Mouse (Mus musculus) thymus, postnatal 10 days (tissue): ENCODE measurements around the gene Txndc15.

Source experiments
- DNase-seq, 2 experiments: peaks; one replicate each; pipeline ENCODE4 v3.0.0; 2021; ENCODE audit warnings: low spot score in 2 of 2

Gene Txndc15

GRCm38 (mm10) chr13:55730716-55731115 is 16.3 kb downstream of the Txndc15 start:
- no peak for DNase-seq

DNA sequence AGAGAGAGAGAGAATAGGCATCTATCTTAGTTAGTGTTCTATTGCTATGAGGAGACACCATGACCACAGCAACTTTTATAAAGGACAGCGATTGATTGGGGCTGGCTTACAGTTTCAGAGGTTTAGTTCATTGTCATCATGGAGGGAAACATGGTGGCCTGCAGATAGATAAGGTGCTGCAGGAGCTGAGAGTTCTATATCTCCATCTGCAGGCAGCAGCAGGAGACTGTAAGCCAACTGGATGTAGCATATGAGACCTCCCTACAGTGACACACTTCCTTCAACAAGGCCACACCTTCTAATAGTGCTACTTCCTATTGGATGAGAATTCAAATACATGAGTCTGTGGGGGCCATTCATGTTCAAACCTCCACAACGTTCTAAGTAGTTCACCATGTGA is 17.7 kb downstream of the Txndc15 start:
- DNase-seq, result no peak

DNA sequence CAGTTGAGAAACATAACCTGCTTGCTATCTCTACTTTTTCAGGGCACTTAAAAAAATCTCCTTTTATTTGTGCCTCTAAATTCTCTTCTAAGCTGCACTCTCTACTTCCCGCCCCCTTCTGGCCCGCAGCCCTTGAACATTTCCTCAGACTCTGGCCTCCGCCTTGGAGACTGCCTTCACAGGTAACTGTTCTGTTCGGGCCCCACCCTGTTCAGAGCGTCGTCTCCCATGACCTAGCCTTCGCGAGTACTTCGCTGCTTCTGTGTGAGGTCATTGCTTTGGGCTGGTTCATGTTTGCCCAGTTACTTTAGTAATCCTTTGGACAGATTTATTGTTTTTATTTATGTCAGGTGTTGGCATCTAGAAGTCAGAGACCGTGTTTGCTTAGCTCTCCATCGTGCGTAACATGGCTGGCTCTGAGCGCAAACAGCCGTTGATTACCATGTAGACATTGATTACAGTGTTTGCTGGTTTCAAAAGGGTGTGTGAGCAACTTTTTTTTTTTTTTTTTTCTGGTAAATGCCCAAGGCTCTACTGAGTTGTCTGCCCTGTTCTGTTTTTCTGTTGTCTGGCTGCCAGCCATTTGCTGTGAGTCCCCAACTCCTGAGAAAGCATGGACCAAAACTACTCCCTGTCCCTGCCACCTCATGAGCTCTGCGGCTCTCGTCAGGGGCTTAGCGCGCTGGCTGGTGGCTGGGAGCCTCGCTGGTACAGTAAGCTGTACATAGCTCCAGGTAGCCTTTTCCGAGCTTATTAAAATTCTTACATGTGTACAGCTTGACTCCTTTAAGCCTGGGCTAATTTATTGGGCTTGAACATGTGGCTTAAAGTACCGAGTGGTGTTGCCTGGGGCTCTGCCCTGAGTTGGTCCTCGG is 19.4 kb downstream of the Txndc15 start:
- no peak for DNase-seq

DNA sequence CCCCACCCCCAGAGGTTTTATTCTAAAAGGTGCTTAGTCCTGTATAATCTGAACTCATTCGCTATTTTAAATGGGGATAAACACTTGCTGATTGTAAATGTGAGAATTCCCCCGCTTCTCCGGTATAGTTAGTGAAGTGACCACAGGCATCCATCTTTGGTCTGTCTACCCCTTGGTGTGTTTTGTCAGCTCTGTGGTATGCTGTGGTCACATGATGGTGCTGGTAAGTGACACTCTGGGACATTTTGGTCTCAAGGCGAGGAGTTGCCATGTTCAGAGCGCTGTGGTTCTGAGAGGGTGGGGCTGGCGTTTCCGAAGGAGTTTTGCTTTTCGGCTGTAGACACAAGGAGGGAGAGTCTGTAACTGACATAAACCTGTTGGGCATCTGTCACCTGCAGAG is 23.4 kb downstream of the Txndc15 start:
- no peak for DNase-seq

GRCm38 (mm10) chr13:55742306-55742705 is 27.9 kb downstream of the Txndc15 start:
- DNase-seq, result no peak

GRCm38 (mm10) chr13:55754380-55754779 is 39.9 kb downstream of the Txndc15 start:
- no peak for DNase-seq

DNA sequence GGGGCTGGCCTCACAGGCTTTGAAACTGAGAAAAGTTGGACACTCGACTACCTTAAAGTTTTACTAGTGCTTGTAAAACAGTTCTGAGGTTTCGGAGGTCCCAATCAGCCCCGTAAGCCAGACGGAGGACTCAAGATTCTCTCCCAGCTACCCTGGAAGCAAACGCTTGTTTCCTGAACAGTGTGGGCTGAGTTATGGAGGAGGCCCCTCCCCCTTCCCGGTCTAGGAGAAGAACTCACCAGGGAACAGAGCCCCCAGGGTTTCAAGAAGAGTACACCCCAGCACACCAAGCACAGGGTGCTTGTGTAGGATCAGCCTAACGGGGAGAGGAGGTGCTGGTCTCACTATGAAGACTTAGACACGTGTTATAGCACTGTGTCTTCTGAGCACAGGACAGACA is 42.3 kb downstream of the Txndc15 start:
- no peak for DNase-seq

DNA sequence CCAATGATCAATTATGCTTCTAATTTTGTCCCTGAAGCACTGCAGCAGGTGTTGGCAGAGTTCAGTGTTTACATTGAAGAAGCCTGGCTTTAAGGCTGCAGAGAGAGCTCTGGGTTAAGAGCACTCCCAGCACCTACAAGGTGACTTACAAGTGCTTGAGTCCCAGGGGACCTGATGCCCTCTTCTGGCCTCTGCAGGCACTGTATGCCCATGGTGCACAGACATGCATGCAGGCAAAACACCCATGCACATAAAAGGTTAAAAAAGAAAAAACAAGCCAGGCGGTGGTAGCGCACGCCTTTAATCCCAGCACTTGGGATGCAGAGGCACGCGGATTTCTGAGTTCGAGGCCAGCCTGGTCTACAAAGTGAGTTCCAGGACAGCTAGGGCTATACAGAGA is 43.2 kb downstream of the Txndc15 start:
- DNase-seq, result no peak

DNA sequence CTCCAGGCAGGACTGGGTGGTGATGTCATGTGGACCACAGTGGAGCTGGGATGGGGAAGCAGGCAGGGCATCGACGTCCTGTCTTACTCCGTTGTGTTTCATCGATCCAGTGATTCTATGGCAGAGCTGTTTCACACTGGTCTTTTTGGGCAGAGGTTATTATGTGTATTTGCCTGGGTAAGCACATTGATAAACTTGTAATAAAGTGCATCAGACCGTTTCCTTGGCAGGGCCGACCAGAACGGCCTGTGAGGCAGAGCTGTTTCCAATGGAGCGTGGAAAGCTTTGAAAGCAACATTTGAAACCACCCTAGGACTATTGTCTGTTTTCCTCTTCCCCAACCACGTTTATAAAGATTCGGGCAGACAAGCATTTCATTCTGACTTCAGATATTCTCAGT is 46.1 kb downstream of the Txndc15 start:
- no peak for DNase-seq

DNA sequence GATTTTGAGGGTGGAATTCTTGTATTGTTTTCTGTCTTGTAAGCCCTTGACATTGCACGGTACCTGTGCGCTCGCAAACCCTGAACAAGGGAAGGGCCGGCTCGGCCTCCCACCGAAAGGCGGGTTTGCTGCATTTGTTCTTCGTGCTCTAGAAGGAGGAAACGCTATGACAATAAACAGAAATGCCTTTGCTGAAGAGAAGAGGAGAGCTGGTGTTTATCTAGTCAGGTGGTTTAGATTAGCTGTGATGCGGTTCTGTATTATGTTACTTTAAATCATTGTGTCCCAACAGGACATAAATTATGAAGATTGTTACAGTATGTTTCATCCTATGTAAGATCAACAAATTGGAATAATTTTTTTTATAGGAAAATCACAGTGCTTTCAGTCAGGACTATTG is 47.0 kb downstream of the Txndc15 start:
- no peak for DNase-seq

DNA sequence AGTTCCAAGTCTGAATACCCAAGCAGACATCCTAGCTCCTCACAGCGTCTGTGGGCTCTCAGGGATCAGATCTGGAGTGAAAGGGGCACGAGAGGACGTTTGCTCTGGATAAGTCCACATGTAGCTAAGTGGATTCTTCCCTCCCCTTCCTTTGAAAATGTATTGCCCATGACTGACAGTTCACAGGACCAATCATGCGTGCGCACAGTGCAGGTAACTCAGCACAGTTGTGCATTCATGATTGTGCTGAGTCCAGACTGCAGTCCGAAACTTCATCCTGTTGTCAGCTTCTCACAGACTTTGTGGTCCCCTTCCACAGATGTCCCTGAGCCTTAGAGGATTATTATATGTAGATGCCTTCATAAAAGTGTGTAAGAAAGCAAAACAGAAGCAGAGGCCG is 59.9 kb downstream of the Txndc15 start:
- DNase-seq, result no peak

- DNase-seq, result no peak
These were observed 60.6 kb downstream of the Txndc15 start for GRCm38 (mm10) chr13:55775056-55775455.
